Mouse (Mus musculus): ENCODE results near the gene Rela. TPM values are rescaled to one million over a fixed set of nuclear protein-coding genes. Genes with fewer than 3 reads are reported as not detected.

The Rela gene
- polyA plus RNA-seq, 1 experiment: 40.3 TPM

DNA sequence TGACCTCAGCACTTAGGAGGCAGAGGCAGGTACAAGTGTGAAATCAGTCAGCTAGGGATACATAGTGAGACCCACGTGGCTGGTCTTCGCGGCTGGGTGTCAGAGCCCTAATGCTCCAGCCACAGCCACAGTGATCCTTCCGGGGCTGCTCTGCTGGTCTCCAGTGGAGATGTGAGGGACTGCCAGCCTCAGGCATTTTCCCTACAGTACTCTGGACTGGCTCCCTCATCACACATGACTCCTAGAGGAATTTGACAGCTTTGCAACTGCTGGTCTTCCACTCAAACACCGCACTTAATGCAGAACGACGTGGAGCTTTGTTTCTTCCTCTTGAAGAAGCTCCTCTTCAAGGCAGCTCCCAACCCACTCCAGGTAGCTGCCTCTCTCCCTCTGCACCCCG, 31.1 kb upstream of the Rela start:
- WGBS: 71% methylated on average over 8 of the region's 8 CpGs
- no peak overlapping the region for H3K4me3 ChIP-seq (replicated peaks; ENCODE audit: insufficient read depth, low read depth, low read length)
- no peak overlapping the region for H3K27ac ChIP-seq (ENCODE audit: insufficient read depth, low read length)
- peaks cover 26% of the 10 kb centered on the region for H3K4me1 ChIP-seq (ENCODE audit: control insufficient read depth, insufficient read depth, low read length)
- no peaks in the 10 kb centered on the region for H3K27me3 ChIP-seq (ENCODE audit: control insufficient read depth, insufficient read depth, low read length)
- DNase-seq: no peak
- TF ChIP-seq POLR2A (IDR thresholded peaks at IDR 0.05; ENCODE audit: borderline replicate concordance, insufficient read depth, low read length): no peak
- no peak for TF ChIP-seq CTCF (IDR thresholded peaks at IDR 0.05; ENCODE audit: borderline replicate concordance, insufficient read depth, low read depth, low read length)

DNA sequence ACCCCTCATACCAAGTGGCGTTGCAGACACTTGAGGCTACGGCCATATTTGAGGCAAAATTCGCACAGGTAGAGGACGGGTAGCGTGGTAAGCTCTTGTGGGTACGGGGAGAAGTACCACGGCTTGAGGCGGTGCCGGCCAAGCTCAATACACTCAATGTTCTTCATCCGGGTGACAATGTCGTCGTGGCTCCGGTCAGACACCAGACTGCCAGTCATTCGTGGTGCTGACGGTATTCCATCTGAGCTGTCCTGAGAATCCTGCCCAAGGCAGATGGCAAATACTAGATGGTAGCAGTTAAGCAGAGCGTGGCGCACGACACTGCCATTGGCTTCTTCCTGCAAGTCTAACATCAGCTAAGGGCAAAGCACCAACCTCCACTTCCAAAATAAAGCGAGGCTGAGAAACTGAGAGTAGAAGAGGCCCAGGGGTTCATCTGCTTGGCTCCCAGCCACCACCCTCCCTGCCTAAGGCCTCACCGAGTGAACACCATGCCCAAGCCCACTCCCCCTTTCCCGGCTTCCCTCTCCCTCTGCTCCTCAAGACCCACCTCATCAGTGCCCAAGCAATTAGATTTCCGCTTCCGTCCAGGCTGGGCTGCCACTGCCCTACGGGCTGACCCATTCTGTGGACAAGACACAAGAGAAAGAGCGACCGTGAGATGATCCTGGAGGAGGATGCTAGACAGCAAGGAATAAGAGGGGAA, 29.4 kb upstream of the Rela start:
- TF ChIP-seq POLR2A (IDR thresholded peaks at IDR 0.05; ENCODE audit: borderline replicate concordance, insufficient read depth, low read length): no peak
- TF ChIP-seq CTCF (IDR thresholded peaks at IDR 0.05; ENCODE audit: borderline replicate concordance, insufficient read depth, low read depth, low read length): no peak

GRCm38 (mm10) chr19:5608707-5609106, 28.6 kb upstream of the Rela start:
- Histone ChIP-seq H3K4me1 (ENCODE audit: control insufficient read depth, insufficient read depth, low read length) (peaks cover 15% of the 10 kb centered on the region), H3K27ac (ENCODE audit: insufficient read depth, low read length) (no peak overlapping the region), H3K27me3 (ENCODE audit: control insufficient read depth, insufficient read depth, low read length) (no peaks in the 10 kb centered on the region), H3K4me3 (replicated peaks; ENCODE audit: insufficient read depth, low read depth, low read length) (peak overlapping the region; percentile 86)
- DNase-seq: no peak
- TF ChIP-seq POLR2A (IDR thresholded peaks at IDR 0.05; ENCODE audit: borderline replicate concordance, insufficient read depth, low read length) (no peak), CTCF (IDR thresholded peaks at IDR 0.05; ENCODE audit: borderline replicate concordance, insufficient read depth, low read depth, low read length) (no peak)
- WGBS: 93% methylated on average over 13 of the region's 13 CpGs

More for the DNA sequence above, 29.4 kb upstream of the Rela start:
- 88% methylated on average over 26 of the region's 26 CpGs for WGBS
- Histone ChIP-seq H3K4me3 (replicated peaks; ENCODE audit: insufficient read depth, low read depth, low read length) (no peak overlapping the region), H3K4me1 (ENCODE audit: control insufficient read depth, insufficient read depth, low read length) (peaks cover 22% of the 10 kb centered on the region), H3K27ac (ENCODE audit: insufficient read depth, low read length) (no peak overlapping the region), H3K27me3 (ENCODE audit: control insufficient read depth, insufficient read depth, low read length) (no peaks in the 10 kb centered on the region)
- DNase-seq: peak in 1 of 2 experiments; percentile 24

GRCm38 (mm10) chr19:5609171-5609546, 28.1 kb upstream of the Rela start:
- no peak for DNase-seq
- WGBS: 37% methylated on average over 10 of the region's 10 CpGs
- peaks cover 11% of the 10 kb centered on the region for H3K4me1 ChIP-seq (ENCODE audit: control insufficient read depth, insufficient read depth, low read length)
- H3K27me3 ChIP-seq (ENCODE audit: control insufficient read depth, insufficient read depth, low read length): no peaks in the 10 kb centered on the region
- TF ChIP-seq CTCF (IDR thresholded peaks at IDR 0.05; ENCODE audit: borderline replicate concordance, insufficient read depth, low read depth, low read length) (no peak), POLR2A (IDR thresholded peaks at IDR 0.05; ENCODE audit: borderline replicate concordance, insufficient read depth, low read length) (no peak)
- peak overlapping the region; percentile 36; the same call in 1 of the 2 replicates for H3K27ac ChIP-seq (ENCODE audit: insufficient read depth, low read length)
- H3K4me3 ChIP-seq (replicated peaks; ENCODE audit: insufficient read depth, low read depth, low read length): peak overlapping the region; percentile 86

DNA sequence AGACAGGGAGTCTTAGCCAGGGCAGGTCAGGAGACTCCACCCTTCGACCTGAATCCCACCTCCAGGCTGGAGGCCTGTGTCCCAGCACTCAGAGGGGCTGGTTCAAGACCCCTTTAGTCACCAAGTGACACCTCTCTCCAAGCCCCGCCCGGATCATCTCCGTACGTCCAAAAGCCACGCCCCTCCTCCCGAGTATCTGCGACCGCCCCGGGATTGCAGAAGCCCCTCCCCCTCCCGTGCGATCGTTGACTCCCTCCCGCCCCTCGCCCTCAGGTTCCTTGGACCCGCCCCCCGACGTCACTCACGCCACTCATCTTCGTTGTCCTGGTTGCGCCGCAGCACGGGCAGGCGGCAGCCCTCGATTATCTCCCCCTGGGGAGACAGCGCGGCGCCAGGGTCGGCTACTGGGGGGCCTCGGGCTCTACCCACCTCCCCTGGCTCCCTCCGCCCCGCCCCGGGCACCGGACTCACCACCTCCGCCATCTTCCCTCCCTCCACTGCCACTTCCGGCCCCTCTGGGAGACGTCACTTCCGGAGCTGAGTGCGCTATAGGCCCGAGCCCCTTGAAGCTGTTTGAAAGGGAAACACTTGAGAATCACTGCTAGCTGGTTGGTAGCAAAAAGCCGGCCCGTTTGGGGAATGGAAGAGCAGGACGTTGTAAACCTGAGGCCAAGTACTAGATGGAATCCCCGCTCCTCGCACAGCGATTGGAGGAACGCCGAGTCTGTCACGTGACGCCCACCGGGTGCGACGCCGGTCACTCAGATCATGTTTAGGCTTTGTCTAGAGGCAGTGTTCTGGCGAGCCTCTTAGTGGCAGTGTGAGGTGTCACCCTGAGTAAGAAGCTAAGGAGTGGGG, 27.5 kb upstream of the Rela start, which contains the start of gene Kat5:
Gene Kat5, minus strand, starts transcription at position 691 of the 858 bp plus-strand sequence.
- WGBS: 2% methylated on average over 55 of the region's 55 CpGs
- Histone ChIP-seq H3K4me3 (replicated peaks; ENCODE audit: insufficient read depth, low read depth, low read length) (peak within 1 kb of the TSS; percentile 86), H3K4me1 (ENCODE audit: control insufficient read depth, insufficient read depth, low read length) (peaks cover 10% of the 10 kb centered on the region), H3K27me3 (ENCODE audit: control insufficient read depth, insufficient read depth, low read length) (no peaks in the 10 kb centered on the region), H3K27ac (ENCODE audit: insufficient read depth, low read length) (peak within 1 kb of the TSS; percentile 92)
- TF ChIP-seq POLR2A (IDR thresholded peaks at IDR 0.05; ENCODE audit: borderline replicate concordance, insufficient read depth, low read length) (peak; percentile 84; the same call in 1 of the 2 replicates), CTCF (IDR thresholded peaks at IDR 0.05; ENCODE audit: borderline replicate concordance, insufficient read depth, low read depth, low read length) (no peak)
- peak; percentile 92 to 99 for DNase-seq

- 90% methylated on average over 1 of the region's 1 CpGs for WGBS
- Histone ChIP-seq H3K4me3 (replicated peaks; ENCODE audit: insufficient read depth, low read depth, low read length) (no peak overlapping the region), H3K4me1 (ENCODE audit: control insufficient read depth, insufficient read depth, low read length) (peaks cover 10% of the 10 kb centered on the region), H3K27me3 (ENCODE audit: control insufficient read depth, insufficient read depth, low read length) (no peaks in the 10 kb centered on the region), H3K27ac (ENCODE audit: insufficient read depth, low read length) (no peak overlapping the region)
- TF ChIP-seq CTCF (IDR thresholded peaks at IDR 0.05; ENCODE audit: borderline replicate concordance, insufficient read depth, low read depth, low read length) (no peak), POLR2A (IDR thresholded peaks at IDR 0.05; ENCODE audit: borderline replicate concordance, insufficient read depth, low read length) (no peak)
- no peak for DNase-seq
Measured at GRCm38 (mm10) chr19:5611973-5612372, 25.3 kb upstream of the Rela start.

DNA sequence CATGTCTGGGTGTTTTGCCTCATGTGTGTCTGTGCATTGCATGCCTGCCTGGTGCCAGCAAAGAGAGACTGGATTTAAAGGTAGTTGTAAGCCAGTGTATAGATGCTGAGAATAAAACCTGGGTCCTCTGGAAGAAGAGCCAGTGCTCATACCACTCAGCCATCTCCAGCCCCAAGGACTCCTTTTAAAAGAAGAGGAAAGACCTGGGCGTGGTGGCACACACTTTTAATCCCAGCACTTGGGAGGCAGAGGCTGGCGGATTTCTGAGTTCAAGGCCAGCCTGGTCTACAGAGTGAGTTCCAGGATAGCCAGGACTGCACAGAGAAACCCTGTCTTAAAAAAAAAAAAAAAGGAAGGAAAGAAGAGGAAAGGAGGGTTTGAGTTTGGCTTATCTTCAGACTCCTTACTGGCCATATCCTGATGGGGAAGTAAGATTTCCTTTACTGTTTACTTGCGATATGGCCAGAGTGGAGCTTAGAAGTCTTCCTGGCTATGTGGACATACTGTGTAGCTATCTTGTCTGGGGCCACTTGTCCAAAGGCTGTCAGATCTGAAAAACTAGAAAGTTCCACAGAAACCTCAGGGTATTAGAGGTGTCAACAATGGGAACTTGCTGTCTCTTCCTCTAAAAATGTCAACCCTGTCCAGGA, 24.4 kb upstream of the Rela start:
- WGBS: 73% methylated on average over 3 of the region's 3 CpGs
- TF ChIP-seq POLR2A (IDR thresholded peaks at IDR 0.05; ENCODE audit: borderline replicate concordance, insufficient read depth, low read length) (no peak), CTCF (IDR thresholded peaks at IDR 0.05; ENCODE audit: borderline replicate concordance, insufficient read depth, low read depth, low read length) (no peak)
- Histone ChIP-seq H3K4me1 (ENCODE audit: control insufficient read depth, insufficient read depth, low read length) (peaks cover 10% of the 10 kb centered on the region), H3K27me3 (ENCODE audit: control insufficient read depth, insufficient read depth, low read length) (no peaks in the 10 kb centered on the region), H3K27ac (ENCODE audit: insufficient read depth, low read length) (no peak overlapping the region), H3K4me3 (replicated peaks; ENCODE audit: insufficient read depth, low read depth, low read length) (no peak overlapping the region)
- no peak for DNase-seq
